Mouse (Mus musculus) urinary bladder, postnatal 36 days (tissue): ENCODE results near the gene Cenpx.
A peak's percentile ranks its signal among the peaks of the same experiment; 100 is the strongest.
"Not testable (repeated sequence)": the region's sequence is repeated elsewhere in the genome, so short reads cannot be mapped to it uniquely, and the experiment has no call there.

ENCODE experiments used
- DNase-seq, 2 experiments: peaks; one replicate each; pipeline ENCODE4 v3.0.0; 2022; ENCODE audit warnings: low spot score in 2 of 2, mixed read lengths in 1 of 2

Cenpx gene

DNA sequence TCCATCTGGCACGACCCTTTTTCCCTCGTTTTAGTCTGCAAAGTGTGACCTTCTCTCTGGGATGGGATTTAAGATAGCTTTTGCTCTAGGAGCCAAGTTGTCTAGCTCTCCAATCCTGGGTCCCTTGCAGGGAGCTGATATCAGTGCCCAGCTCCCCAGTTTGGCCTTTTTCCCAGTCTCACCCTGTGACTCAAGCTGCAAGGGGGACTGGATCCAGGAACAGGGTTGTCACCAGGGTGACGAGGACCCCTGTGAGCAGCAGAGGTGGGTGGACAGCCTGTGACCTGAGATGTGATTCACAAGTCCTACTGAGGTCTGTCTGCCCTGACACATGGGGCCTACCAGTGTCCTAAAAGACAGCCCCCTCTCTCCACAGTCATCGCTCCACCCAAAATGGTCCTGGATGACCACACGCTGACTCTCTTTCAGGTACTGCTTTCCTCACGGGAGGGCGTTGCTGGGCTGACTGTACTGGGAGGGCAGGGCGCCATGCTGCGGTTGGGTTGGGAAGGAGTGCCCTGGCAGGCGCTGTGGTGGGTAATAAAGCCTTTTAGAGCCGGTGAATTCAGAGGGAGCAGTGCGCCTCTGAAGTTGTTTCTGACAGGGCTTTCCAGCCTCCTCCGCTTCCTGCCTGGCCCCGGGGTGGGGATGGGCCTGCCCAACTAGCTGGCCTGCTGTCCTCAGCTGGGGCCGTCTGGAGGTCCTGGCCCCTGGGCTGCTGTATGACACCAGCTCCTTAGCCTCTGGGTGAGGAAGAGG, 9.7 kb downstream of the Cenpx start:
- DNase-seq = no peak

DNA sequence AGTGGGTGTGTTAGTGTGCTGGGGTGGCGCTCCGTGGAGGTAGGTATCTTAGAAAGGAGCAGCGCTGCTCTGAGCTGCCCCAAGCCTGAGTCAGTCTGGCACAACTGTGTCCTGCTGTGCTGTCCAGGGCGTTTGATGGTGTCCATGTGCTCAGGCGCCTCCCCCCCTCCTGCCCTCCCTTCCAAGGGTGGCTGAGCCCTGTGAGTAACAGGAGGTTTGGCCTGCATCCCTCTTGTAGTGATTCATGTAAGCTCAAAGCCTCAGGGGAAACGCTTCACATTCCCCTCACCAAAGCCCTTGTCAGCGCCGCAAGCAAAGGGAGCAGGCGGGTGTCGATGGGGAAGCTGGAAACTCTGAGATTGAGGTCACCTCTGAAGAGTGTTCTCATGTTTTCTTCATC, 15.8 kb downstream of the Cenpx start:
- DNase-seq = peak; percentile 28 to 58

GRCm38 (mm10) chr11:120696568-120696967, 17.0 kb downstream of the Cenpx start:
- DNase-seq = no peak

- no peak for DNase-seq
Measured at GRCm38 (mm10) chr11:120695641-120696040, 17.9 kb downstream of the Cenpx start.

- no peak for DNase-seq
Measured at GRCm38 (mm10) chr11:120695184-120695583, 18.4 kb downstream of the Cenpx start.

- DNase-seq = no peak
Measured at GRCm38 (mm10) chr11:120693461-120693860, 20.1 kb downstream of the Cenpx start.

DNA sequence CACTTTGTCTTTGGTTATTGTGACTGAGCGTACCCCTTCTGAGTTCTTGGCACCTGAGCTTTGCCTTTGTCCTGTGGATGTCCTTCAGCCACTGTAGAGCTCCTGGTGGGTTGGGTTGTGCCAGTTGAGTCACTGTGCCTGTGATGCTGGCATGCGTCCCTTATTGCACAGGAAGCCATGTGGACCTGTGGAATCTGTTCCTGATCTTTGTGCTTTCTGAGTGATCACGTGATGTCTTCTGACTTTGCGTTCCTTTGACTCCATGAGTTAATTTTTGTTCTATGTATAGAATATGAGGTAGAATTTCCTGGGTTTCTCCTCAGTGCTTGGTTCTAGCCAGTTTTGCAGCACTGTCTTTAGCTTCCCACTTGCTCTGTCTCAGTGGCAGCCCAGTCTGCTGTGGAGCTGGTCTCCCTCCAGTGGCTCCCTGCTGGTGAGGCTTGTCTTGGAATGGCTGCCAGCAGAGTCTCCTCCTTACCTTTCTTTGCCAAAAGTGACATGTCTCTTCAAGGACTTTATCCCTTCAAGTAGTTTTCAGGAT, 21.0 kb downstream of the Cenpx start:
- no peak for DNase-seq

DNA sequence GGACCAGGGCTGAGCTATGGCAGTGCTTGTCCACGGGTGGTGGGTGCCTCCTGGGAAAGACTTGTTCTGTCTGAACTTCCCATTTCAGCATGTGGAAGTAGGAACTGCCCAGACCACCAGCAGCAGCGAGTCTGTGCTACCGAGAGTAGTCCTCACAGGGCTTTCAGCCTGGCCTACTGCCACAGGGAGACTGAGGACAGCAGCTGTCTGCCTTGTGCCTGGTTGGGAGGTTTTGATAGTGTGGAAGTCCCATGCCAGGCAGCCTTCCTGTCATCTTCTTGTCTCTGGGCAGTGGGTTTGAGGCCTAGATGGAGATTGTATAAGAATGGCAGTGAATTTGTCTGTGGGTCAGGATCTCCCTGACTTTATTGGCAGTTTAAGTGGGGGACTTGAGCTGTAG, 24.2 kb downstream of the Cenpx start:
- DNase-seq = no peak

DNA sequence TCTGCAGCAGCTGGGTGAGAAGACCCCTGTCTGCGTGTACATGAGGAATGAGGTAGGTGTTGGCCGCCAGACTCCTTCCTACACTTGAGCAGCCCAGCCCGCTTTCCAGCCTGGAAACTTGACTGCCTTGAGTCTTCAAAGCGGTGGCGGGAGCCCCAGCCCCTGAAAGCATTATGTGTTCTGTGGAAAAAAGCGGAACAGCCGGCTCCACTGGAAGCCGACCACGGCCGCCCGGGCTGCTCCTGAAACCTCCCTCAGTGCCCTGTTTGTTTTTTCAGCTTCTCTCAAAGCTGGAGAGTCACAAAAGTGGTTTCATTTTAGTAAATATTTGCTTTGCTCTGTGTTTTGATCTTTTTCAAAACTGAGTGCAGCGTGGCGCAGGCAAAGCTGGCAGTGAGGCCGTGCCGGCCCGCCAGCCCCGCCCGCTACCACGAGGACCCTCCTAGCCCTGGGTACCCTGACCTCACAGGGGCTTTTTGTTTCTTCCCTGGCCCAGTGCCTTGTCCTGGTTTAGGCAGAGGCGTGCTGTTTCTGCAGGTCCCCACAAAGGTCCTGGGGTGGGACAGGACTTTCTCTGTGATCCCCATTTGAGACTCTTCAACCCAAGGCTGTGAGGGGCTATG, 26.8 kb downstream of the Cenpx start:
- DNase-seq = peak in 1 of 2 experiments; percentile 32

DNA sequence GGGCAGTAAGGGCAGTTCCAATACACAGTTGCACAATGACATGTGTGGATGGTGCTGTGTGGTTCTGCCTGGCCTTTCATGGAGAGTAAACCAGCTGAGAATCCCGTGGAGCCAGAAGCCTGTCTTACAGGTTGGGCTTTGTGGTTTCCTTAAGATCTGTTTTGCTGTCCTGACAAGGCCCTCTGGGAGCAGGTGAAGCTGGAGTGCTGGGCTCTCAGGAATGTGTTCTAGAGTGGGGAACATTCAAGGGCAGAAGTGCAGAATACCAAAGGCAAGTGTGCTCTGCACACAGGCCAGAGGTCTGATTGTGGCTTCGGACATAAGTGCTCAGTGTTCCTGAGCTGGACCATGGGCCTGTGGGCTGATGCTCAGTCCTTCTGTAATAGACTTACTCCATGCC, 28.9 kb downstream of the Cenpx start:
- DNase-seq = no peak

DNA sequence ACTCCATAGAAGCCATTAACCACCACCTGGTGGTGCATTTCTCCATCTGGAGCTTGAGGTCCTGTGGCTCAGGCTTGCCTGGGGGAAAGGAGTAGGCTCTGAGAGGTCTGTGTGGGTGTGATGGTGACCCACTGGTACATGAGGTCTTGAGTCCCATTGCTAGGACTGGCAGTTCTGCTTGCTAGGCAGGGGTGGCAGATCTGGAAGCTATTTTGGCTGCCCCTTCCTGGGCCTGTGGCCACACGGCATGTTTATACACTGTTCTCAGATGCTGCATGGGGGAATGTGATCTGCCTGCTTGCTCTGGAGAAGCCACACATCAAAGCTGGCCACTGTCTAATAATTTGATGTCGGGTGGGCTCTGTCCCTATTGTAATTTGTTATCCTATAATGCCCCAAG, 29.5 kb downstream of the Cenpx start:
- DNase-seq = no peak

- no peak for DNase-seq
Measured at GRCm38 (mm10) chr11:120683536-120683935, 30.0 kb downstream of the Cenpx start.

GRCm38 (mm10) chr11:120682683-120683082, 30.9 kb downstream of the Cenpx start:
- DNase-seq = no peak

GRCm38 (mm10) chr11:120679909-120680308, 33.6 kb downstream of the Cenpx start:
- DNase-seq = no peak

DNA sequence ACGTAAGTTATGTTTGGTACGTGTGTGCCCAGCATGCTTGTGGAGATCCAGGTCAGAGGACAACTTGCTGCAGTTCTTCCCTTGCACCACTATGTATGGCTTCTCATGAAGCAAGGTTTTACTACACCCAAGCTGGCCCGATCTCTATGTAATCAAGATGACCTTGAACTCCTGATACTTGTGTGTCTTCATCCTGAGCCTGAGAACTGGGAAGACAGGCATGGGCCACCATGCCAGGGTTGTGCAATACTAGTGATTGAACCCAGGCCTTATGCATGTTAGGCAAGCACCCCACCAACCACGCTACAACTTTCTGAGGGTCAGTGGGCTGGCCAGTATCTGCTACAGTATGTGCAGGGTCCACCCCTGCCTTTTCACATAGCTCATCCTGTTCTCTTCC, 36.6 kb downstream of the Cenpx start:
- DNase-seq = no peak

GRCm38 (mm10) chr11:120675875-120676274, 37.7 kb downstream of the Cenpx start:
- DNase-seq = not testable (repeated sequence)

GRCm38 (mm10) chr11:120673594-120674122, 39.9 kb downstream of the Cenpx start:
- DNase-seq = no peak

- DNase-seq = peak; percentile 94 to 95
Measured at GRCm38 (mm10) chr11:120672687-120673593, 40.6 kb downstream of the Cenpx start, which contains the start of gene Aspscr1. TSS of gene Aspscr1 (plus strand) at chr11:120672973.

GRCm38 (mm10) chr11:120666617-120667016, 46.9 kb downstream of the Cenpx start:
- DNase-seq = no peak

GRCm38 (mm10) chr11:120665406-120665805, 48.1 kb downstream of the Cenpx start:
- no peak for DNase-seq

GRCm38 (mm10) chr11:120663714-120664113, 49.8 kb downstream of the Cenpx start:
- no peak for DNase-seq

DNA sequence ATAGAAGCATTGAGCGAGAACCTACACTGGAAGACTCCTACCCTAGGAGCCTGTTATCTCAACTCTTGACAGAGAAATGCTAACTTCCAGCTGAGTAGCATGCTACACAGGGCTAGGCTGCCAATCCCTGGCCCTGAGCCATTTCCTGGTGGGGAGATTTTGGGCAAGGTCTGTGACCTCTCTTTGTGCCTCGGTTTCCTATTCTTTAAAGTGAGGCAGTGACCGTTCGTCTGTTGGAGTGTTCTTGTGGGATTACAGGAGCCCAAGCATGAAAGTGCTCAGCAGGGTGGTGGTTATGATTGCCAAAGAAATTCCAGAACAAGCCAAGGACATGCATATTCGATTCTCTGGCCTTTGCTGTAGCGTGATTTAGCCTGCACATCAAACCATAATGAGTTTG, 50.8 kb downstream of the Cenpx start:
- no peak for DNase-seq
